Mouse (Mus musculus) midbrain, embryonic 10.5 days (tissue): ENCODE data around the gene Rgs12. TPM values are rescaled to one million over a fixed set of nuclear protein-coding genes. Genes with fewer than 3 reads are reported as not detected.
A peak's percentile ranks its signal among the peaks of the same experiment; 100 is the strongest.

Experiments
- DNase-seq: peaks from one replicate; pipeline ENCODE4 v3.0.0-alpha.2; 2017; ENCODE audit warnings: low spot score
- H3K27ac ChIP-seq: fragments of 300-500 bp; sonication (generic); replicated peaks from 2 replicates; pipeline ENCODE4 v1.5.1; 2016; ENCODE audit warnings: mild to moderate bottlenecking
- H3K27me3 ChIP-seq: fragments of 300-500 bp; sonication (generic); 2 replicates; pipeline ENCODE4 v1.6.1; 2016; ENCODE audit warnings: low read depth, mild to moderate bottlenecking; ENCODE audit not compliant: poor library complexity, severe bottlenecking
- H3K36me3 ChIP-seq: fragments of 300-500 bp; sonication (generic); 2 replicates; pipeline ENCODE4 v1.6.1; 2016; ENCODE audit warnings: mild to moderate bottlenecking, moderate library complexity
- H3K4me1 ChIP-seq: fragments of 300-500 bp; sonication (generic); 2 replicates; pipeline ENCODE4 v1.6.1; 2016
- H3K4me3 ChIP-seq: fragments of 300-500 bp; sonication (generic); 2 replicates; pipeline ENCODE4 v1.5.1; 2016; ENCODE audit warnings: mild to moderate bottlenecking, moderate library complexity
- H3K9me3 ChIP-seq: fragments of 300-500 bp; sonication (generic); replicated peaks from 2 replicates; pipeline ENCODE4 v1.6.1; 2016; ENCODE audit warnings: mild to moderate bottlenecking
- WGBS: fragments of 180-500 bp; shearing (Covaris S2); methylation state at CpG from one replicate; pipeline ENCODE4 v1.1.7; 2016; 5-methylcytosine and 5-hydroxymethylcytosine counted together
- polyA plus RNA-seq: library from polyadenylated mRNA; unstranded; fragments of >200 nt; fragmentation: Nextera tagmentation; extraction: Ambion mirVana; gene quantifications from 2 replicates; pipeline ENCODE4 v1.2.1, GENCODE M21; 2016

Gene Rgs12
- polyA plus RNA-seq, 1 experiment from 2014 or later, result 62.9 TPM

DNA sequence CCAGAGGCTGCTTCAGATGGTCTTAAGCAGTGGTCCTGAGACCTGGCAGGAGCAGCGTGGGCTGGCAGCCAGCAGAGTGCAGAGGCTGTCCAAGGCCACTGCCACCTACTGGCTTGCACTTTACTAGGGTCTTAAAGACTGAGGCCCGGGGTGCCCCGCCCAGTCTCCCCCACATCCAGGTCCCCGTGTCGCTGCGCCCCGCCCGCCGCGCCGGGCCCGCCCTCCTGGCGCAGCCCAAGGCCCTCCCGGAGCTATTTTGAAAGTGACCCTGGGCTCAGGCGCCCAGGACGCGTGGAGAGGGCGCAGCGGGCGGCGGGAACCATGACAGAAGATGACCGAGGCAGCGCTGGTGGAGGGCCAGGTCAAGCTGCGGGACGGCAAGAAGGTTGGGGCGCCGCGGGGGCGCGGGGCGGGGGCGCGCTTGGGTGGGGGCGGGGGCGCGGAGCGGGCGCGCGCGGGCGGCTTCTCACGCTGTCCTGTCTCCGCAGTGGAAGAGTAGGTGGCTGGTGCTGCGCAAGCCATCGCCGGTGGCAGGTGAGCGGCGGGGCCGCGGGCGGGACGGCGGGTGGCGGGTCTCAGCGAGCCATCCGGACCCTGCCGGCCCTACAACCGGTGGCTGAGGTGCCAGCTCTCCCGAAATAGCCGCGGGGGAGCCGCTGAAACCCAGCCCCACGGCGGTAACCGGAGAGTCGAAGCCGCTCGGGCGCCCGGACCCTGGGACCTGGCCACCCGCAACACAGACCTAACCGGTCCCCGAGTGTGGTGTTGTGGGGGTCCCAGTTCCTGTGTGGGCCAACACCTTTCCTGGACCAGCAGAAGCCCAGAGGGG is 107.6 kb downstream of the Rgs12 start, which contains the start of gene Dok7:
Gene Dok7 (plus strand): TSS at position 163 of the 829 bp plus-strand sequence.
- Histone ChIP-seq H3K9me3 (no peaks in the 10 kb centered on the region), H3K27ac (peak within 1 kb of the TSS; percentile 71), H3K4me1 (peaks cover 18% of the 10 kb centered on the region), H3K27me3 (peaks cover 64% of the 10 kb centered on the region), H3K36me3 (no peaks in the 10 kb centered on the region), H3K4me3 (peak within 1 kb of the TSS; percentile 67)
- peak; percentile 39 for DNase-seq
- 2% methylated on average over 68 of the region's 74 CpGs for WGBS

DNA sequence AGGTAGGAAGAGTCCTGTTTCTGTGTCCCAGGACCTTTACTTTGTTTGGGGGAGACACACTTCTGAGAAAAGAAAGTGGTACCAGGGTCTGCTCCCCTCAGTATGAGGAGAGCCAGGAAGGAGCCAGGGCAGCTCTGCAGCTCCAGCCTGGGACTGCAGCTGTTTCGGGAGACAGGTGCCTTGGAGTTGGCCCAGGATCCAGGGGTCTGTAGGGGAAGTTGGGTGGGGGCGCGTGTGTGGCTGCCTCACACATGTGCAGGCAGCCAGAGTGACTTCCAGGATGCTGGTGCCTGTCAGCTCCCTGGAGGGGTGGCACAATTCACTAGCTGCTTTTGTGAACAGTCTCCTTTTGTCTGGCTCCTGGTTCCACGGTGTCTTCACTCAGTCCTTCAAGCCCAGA is 108.3 kb downstream of the Rgs12 start:
- no peak for DNase-seq
- Histone ChIP-seq H3K27me3 (peaks cover 64% of the 10 kb centered on the region), H3K36me3 (no peaks in the 10 kb centered on the region), H3K9me3 (no peaks in the 10 kb centered on the region), H3K27ac (no peak overlapping the region), H3K4me3 (peak overlapping the region; percentile 67), H3K4me1 (peaks cover 18% of the 10 kb centered on the region)
- 31% methylated on average over 4 of the region's 4 CpGs for WGBS

- Histone ChIP-seq H3K27ac (no peak overlapping the region), H3K4me3 (no peak overlapping the region), H3K36me3 (no peaks in the 10 kb centered on the region), H3K27me3 (peaks cover 64% of the 10 kb centered on the region), H3K9me3 (no peaks in the 10 kb centered on the region), H3K4me1 (peaks cover 18% of the 10 kb centered on the region)
- 71% methylated on average over 1 of the region's 1 CpGs for WGBS
- DNase-seq, result no peak
Observed at GRCm38 (mm10) chr5:35058216-35058615, 109.0 kb downstream of the Rgs12 start.

DNA sequence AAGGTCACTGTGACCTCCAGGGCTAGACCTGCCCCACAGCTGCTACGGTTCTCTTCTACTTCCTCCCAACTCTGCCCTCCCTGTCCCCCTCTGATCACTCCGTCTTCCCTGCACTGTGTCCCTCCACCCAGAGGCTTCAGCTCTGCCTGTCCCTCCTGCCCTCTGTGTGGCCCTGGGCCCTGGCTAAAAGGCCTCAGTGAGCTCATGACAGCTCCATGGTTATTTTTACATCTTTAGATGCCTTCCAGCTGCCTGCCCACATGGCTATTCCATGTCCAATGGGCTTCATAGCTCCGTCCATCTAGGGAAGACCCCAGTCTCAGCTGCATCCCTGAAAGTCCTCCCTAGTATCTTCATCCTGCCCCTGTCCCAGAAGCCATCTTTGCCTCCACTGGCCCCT is 110.9 kb downstream of the Rgs12 start:
- Histone ChIP-seq H3K36me3 (no peaks in the 10 kb centered on the region), H3K4me3 (no peak overlapping the region), H3K9me3 (no peaks in the 10 kb centered on the region), H3K27ac (no peak overlapping the region), H3K4me1 (peaks cover 18% of the 10 kb centered on the region), H3K27me3 (peaks cover 55% of the 10 kb centered on the region)
- DNase-seq, result no peak
- 86% methylated on average over 3 of the region's 3 CpGs for WGBS

- no peak for DNase-seq
- peaks cover 7% of the 10 kb centered on the region for H3K4me1 ChIP-seq
- 93% methylated on average over 2 of the region's 2 CpGs for WGBS
- H3K27me3 ChIP-seq, result no peaks in the 10 kb centered on the region
- no peaks in the 10 kb centered on the region for H3K36me3 ChIP-seq
- H3K4me3 ChIP-seq, result no peak overlapping the region
- H3K9me3 ChIP-seq, result no peaks in the 10 kb centered on the region
- H3K27ac ChIP-seq, result no peak overlapping the region
Observed at GRCm38 (mm10) chr5:35069841-35070240, 120.6 kb downstream of the Rgs12 start.

- Histone ChIP-seq H3K27ac (no peak overlapping the region), H3K27me3 (no peaks in the 10 kb centered on the region), H3K36me3 (no peaks in the 10 kb centered on the region), H3K9me3 (no peaks in the 10 kb centered on the region), H3K4me1 (peaks cover 7% of the 10 kb centered on the region), H3K4me3 (no peak overlapping the region)
- DNase-seq, result no peak
- WGBS, result 90% methylated on average over 8 of the region's 8 CpGs
Observed at GRCm38 (mm10) chr5:35070314-35070713, 121.1 kb downstream of the Rgs12 start.

GRCm38 (mm10) chr5:35070953-35071352 is 121.7 kb downstream of the Rgs12 start:
- Histone ChIP-seq H3K4me3 (no peak overlapping the region), H3K4me1 (peaks cover 7% of the 10 kb centered on the region), H3K27ac (no peak overlapping the region), H3K9me3 (no peaks in the 10 kb centered on the region), H3K36me3 (no peaks in the 10 kb centered on the region), H3K27me3 (no peaks in the 10 kb centered on the region)
- WGBS, result 72% methylated on average over 7 of the region's 7 CpGs
- no peak for DNase-seq

DNA sequence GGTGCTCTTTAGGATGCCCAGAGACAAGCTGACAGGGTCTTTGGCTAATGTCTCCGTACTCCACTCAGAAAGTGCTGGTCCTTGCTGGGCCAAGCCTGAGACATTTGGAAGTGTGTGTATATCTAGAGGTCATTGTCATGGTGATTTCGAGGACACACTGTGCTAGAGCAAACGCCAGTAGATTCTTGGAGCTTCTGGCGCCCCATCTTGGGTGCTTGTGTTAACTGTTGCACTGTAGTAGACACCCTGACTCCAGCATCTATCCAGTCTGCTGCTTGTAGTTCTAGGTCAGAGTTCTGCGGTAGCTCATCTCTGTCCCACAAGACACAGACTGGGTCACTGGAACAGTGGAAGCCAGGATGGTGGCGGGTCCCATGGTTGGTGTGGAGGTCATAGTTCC is 122.6 kb downstream of the Rgs12 start:
- no peak for DNase-seq
- H3K36me3 ChIP-seq, result no peaks in the 10 kb centered on the region
- peaks cover 7% of the 10 kb centered on the region for H3K4me1 ChIP-seq
- no peaks in the 10 kb centered on the region for H3K27me3 ChIP-seq
- no peak overlapping the region for H3K4me3 ChIP-seq
- no peaks in the 10 kb centered on the region for H3K9me3 ChIP-seq
- 91% methylated on average over 6 of the region's 6 CpGs for WGBS
- H3K27ac ChIP-seq, result no peak overlapping the region

GRCm38 (mm10) chr5:35073235-35073634 is 124.0 kb downstream of the Rgs12 start:
- Histone ChIP-seq H3K27me3 (peaks cover 4% of the 10 kb centered on the region), H3K4me1 (peaks cover 7% of the 10 kb centered on the region), H3K4me3 (no peak overlapping the region), H3K27ac (no peak overlapping the region), H3K9me3 (no peaks in the 10 kb centered on the region), H3K36me3 (no peaks in the 10 kb centered on the region)
- no peak for DNase-seq
- WGBS, result 85% methylated on average over 11 of the region's 11 CpGs

GRCm38 (mm10) chr5:35073992-35074391 is 124.7 kb downstream of the Rgs12 start:
- Histone ChIP-seq H3K27me3 (peaks cover 11% of the 10 kb centered on the region), H3K9me3 (no peaks in the 10 kb centered on the region), H3K36me3 (no peaks in the 10 kb centered on the region), H3K4me3 (no peak overlapping the region), H3K4me1 (peaks cover 10% of the 10 kb centered on the region), H3K27ac (peak overlapping the region; percentile 61; the same call in 1 of the 2 replicates)
- DNase-seq, result no peak
- 74% methylated on average over 9 of the region's 9 CpGs for WGBS

DNA sequence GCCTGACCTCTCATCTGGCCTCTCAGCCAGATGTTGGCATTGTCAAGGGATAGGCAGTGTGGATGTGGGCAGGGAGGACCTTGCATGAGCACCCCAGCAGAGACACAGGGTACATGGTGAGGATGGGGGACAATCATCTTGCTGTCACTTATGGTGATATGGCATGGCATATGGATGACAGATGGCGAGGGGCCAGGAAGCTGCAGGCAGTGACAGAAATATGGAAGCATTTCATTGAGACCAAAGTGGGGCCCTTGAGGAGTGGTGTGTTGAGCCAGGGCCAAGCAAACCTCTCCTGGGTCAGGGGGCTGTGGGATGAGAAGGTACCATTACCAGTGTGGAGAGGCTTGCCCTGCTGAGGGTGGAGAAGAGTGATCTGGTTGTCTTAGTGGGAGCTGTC is 127.1 kb downstream of the Rgs12 start:
- Histone ChIP-seq H3K27me3 (peaks cover 31% of the 10 kb centered on the region), H3K9me3 (no peaks in the 10 kb centered on the region), H3K27ac (no peak overlapping the region), H3K36me3 (no peaks in the 10 kb centered on the region), H3K4me1 (peaks cover 24% of the 10 kb centered on the region), H3K4me3 (no peak overlapping the region)
- DNase-seq, result no peak
- WGBS, result 100% methylated on average over 1 of the region's 1 CpGs

- no peaks in the 10 kb centered on the region for H3K36me3 ChIP-seq
- no peak for DNase-seq
- H3K9me3 ChIP-seq, result no peaks in the 10 kb centered on the region
- no peak overlapping the region for H3K4me3 ChIP-seq
- peaks cover 24% of the 10 kb centered on the region for H3K4me1 ChIP-seq
- 28% methylated on average over 18 of the region's 18 CpGs for WGBS
- H3K27ac ChIP-seq, result peak overlapping the region; percentile 17; the same call in 1 of the 2 replicates
- peaks cover 31% of the 10 kb centered on the region for H3K27me3 ChIP-seq
Observed at GRCm38 (mm10) chr5:35079101-35079500, 129.9 kb downstream of the Rgs12 start.

- no peak overlapping the region for H3K4me3 ChIP-seq
- WGBS, result 77% methylated on average over 3 of the region's 3 CpGs
- H3K36me3 ChIP-seq, result no peaks in the 10 kb centered on the region
- H3K9me3 ChIP-seq, result no peaks in the 10 kb centered on the region
- DNase-seq, result no peak
- H3K27me3 ChIP-seq, result peaks cover 10% of the 10 kb centered on the region
- peaks cover 11% of the 10 kb centered on the region for H3K4me1 ChIP-seq
- H3K27ac ChIP-seq, result no peak overlapping the region
Observed at GRCm38 (mm10) chr5:35084913-35085312, 135.7 kb downstream of the Rgs12 start.
